Mouse (Mus musculus) thymus, adult 2 months (tissue): ENCODE data around the gene Atg4c.

ENCODE experiments used
- CTCF ChIP-seq: fragments of 200-500 bp; IDR thresholded peaks from 2 replicates; pipeline ENCODE4 v1.5.1; 2012; ENCODE audit warnings: mild to moderate bottlenecking, control low read depth, low read length, moderate library complexity, borderline replicate concordance; ENCODE audit not compliant: control insufficient read depth, poor library complexity, insufficient read depth; ENCODE audit errors: extremely low read depth
- POLR2A ChIP-seq: fragments of 200-500 bp; IDR thresholded peaks from 2 replicates; pipeline ENCODE4 v1.6.1; 2012; ENCODE audit warnings: mild to moderate bottlenecking, low read length, control low read depth, moderate library complexity; ENCODE audit not compliant: control insufficient read depth, poor library complexity, insufficient read depth; ENCODE audit errors: extremely low read depth

GRCm38 (mm10) chr4:99163547-99163946, 30.2 kb upstream of the Atg4c start:
- TF ChIP-seq POLR2A: no peak
- no peak for TF ChIP-seq CTCF
